18 mouse cellular contexts compared by ENCODE assay signal in genomic region chr8:118667736-118668135, GRCm38 (mm10).
A peak's percentile ranks its signal among the peaks of the same experiment; 100 is the strongest.
DNase-seq lines count a peak whose midpoint lies in the region; ATAC-seq lines count a peak whose summit lies in the region.
"Had no signal": no experiment of that assay in that cellular context is flagged by ENCODE, and none has a peak within 500 bp of the region (broad histone marks: within the 10 kb centered on the region; RNA-seq: fewer than 3 reads in every experiment).

No protein-coding gene starts in this region.

- DNase-seq in embryonic facial prominence, embryonic 10.5 days (ENCODE audit: low spot score) = no peak
- peak; percentile 7 for DNase-seq in layer of hippocampus, adult 11-12 months (ENCODE audit: low spot score)
- DNase-seq in layer of hippocampus, postnatal 36 days = no peak
- peak; percentile 32 for DNase-seq in right cerebral cortex, postnatal 14 days
- no peak for DNase-seq in gastrocnemius, adult 18-20 months (ENCODE audit: low spot score)
- DNase-seq: adrenal gland, adult 8-10 months; cerebellum, adult 18-20 months; heart, postnatal 36 days; liver; lung, adult 18-20 months had no signal

- H3K9ac ChIP-seq in embryonic facial prominence, embryonic 13.5 days = no peak overlapping the region
- H3K9ac ChIP-seq in midbrain, embryonic 16.5 days (ENCODE audit: low read depth, low read length) = no peak overlapping the region
- no peak overlapping the region for H3K9ac ChIP-seq in midbrain, embryonic 13.5 days (replicated peaks)
- H3K9ac ChIP-seq: heart, embryonic 12.5 days; kidney, embryonic 15.5 days; midbrain, embryonic 12.5 days had no signal

- H3K27me3 ChIP-seq in embryonic facial prominence, embryonic 13.5 days = no peaks in the 10 kb centered on the region
- H3K27me3 ChIP-seq in embryonic facial prominence, embryonic 10.5 days (replicated peaks; ENCODE audit: low read depth, poor library complexity, severe bottlenecking) = no peaks in the 10 kb centered on the region
- no peaks in the 10 kb centered on the region for H3K27me3 ChIP-seq in midbrain, embryonic 16.5 days (ENCODE audit: control insufficient read depth, insufficient read depth, low read depth, low read length)
- H3K27me3 ChIP-seq in midbrain, embryonic 13.5 days = no peaks in the 10 kb centered on the region
- H3K27me3 ChIP-seq: CH12.LX; heart, embryonic 12.5 days; kidney, embryonic 15.5 days; midbrain, embryonic 12.5 days had no signal

- 0 out of 2 replicates have a peak, but pooled peaks have one; percentile 32 for ATAC-seq in embryonic facial prominence, embryonic 13.5 days (ENCODE audit: insufficient number of reproducible peaks, insufficient read depth, low FRiP score, low TSS enrichment, low read depth)
- 0 out of 2 replicates have a peak, but pooled peaks have one; percentile 42 for ATAC-seq in midbrain, embryonic 16.5 days
- no peak for ATAC-seq in midbrain, embryonic 13.5 days
- ATAC-seq: intestine, embryonic 16.5 days had no signal

- no peaks in the 10 kb centered on the region for H3K4me1 ChIP-seq in embryonic facial prominence, embryonic 13.5 days
- H3K4me1 ChIP-seq in embryonic facial prominence, embryonic 10.5 days = no peaks in the 10 kb centered on the region
- H3K4me1 ChIP-seq in midbrain, embryonic 16.5 days (ENCODE audit: control insufficient read depth, insufficient read depth, low read length) = peaks cover 6% of the 10 kb centered on the region
- peaks cover 6% of the 10 kb centered on the region for H3K4me1 ChIP-seq in midbrain, embryonic 13.5 days (replicated peaks)
- H3K4me1 ChIP-seq: kidney, embryonic 15.5 days had no signal

- H3K4me3 ChIP-seq in embryonic facial prominence, embryonic 13.5 days = no peak overlapping the region
- H3K4me3 ChIP-seq in embryonic facial prominence, embryonic 10.5 days = no peak overlapping the region
- H3K4me3 ChIP-seq in midbrain, embryonic 16.5 days (ENCODE audit: low read depth, low read length) = no peak overlapping the region
- H3K4me3 ChIP-seq in midbrain, embryonic 13.5 days (replicated peaks) = no peak overlapping the region
- H3K4me3 ChIP-seq: heart, embryonic 12.5 days; kidney, embryonic 15.5 days; midbrain, embryonic 12.5 days had no signal

- H3K9me3 ChIP-seq in embryonic facial prominence, embryonic 13.5 days = no peaks in the 10 kb centered on the region
- no peaks in the 10 kb centered on the region for H3K9me3 ChIP-seq in embryonic facial prominence, embryonic 10.5 days
- no peaks in the 10 kb centered on the region for H3K9me3 ChIP-seq in midbrain, embryonic 16.5 days (replicated peaks; ENCODE audit: control insufficient read depth, low read length, poor library complexity, severe bottlenecking)
- H3K9me3 ChIP-seq in midbrain, embryonic 13.5 days = 0 out of 2 replicates have a peak, but pooled peaks cover 5% of the 10 kb centered on the region
- H3K9me3 ChIP-seq: kidney, embryonic 15.5 days had no signal

- H3K4me2 ChIP-seq in embryonic facial prominence, embryonic 13.5 days = no peak overlapping the region
- no peak overlapping the region for H3K4me2 ChIP-seq in midbrain, embryonic 16.5 days (ENCODE audit: low read length)
- no peak overlapping the region for H3K4me2 ChIP-seq in midbrain, embryonic 13.5 days (replicated peaks)
- H3K4me2 ChIP-seq: heart, embryonic 12.5 days; kidney, embryonic 15.5 days; midbrain, embryonic 12.5 days had no signal

- WGBS in embryonic facial prominence, embryonic 13.5 days = 85% methylated on average over 4 of the region's 4 CpGs
- WGBS in embryonic facial prominence, embryonic 10.5 days = 84% methylated on average over 4 of the region's 4 CpGs
- 65% methylated on average over 4 of the region's 4 CpGs for WGBS in midbrain, embryonic 16.5 days
- WGBS in midbrain, embryonic 13.5 days = 81% methylated on average over 4 of the region's 4 CpGs

- H3K36me3 ChIP-seq in embryonic facial prominence, embryonic 13.5 days = no peaks in the 10 kb centered on the region
- H3K36me3 ChIP-seq in embryonic facial prominence, embryonic 10.5 days (replicated peaks) = no peaks in the 10 kb centered on the region
- H3K36me3 ChIP-seq in midbrain, embryonic 16.5 days (ENCODE audit: control insufficient read depth, insufficient read depth, low read length) = no peaks in the 10 kb centered on the region
- H3K36me3 ChIP-seq in midbrain, embryonic 13.5 days = no peaks in the 10 kb centered on the region
- H3K36me3 ChIP-seq: heart, embryonic 12.5 days; kidney, embryonic 15.5 days; midbrain, embryonic 12.5 days had no signal

- no peak overlapping the region for H3K27ac ChIP-seq in embryonic facial prominence, embryonic 13.5 days
- H3K27ac ChIP-seq in embryonic facial prominence, embryonic 10.5 days (replicated peaks) = no peak overlapping the region
- H3K27ac ChIP-seq in midbrain, embryonic 16.5 days (ENCODE audit: low read length) = no peak overlapping the region
- no peak overlapping the region for H3K27ac ChIP-seq in midbrain, embryonic 13.5 days
- H3K27ac ChIP-seq: kidney, embryonic 15.5 days; midbrain, embryonic 12.5 days had no signal

Comparison
In these comparisons a context has a peak if more than half of its experiments do, and no peak if none do; other contexts are left out.
1. DNase-seq: peak in layer of hippocampus, adult 11-12 months (single experiment) and right cerebral cortex, postnatal 14 days (single experiment); none in embryonic facial prominence, embryonic 10.5 days (single experiment), layer of hippocampus, postnatal 36 days (0 of 2) and gastrocnemius, adult 18-20 months (single experiment).